Mouse (Mus musculus): ENCODE measurements around the gene Mob3b. TPM values are rescaled to one million over a fixed set of nuclear protein-coding genes. Genes with fewer than 3 reads are reported as not detected.

The Mob3b gene
- 10 to 100 TPM; 20.9 to 24.1 TPM for total RNA-seq (2021)
- long read RNA-seq, experiment 1, partial matches to known transcripts = 0 of 3 reads
- long read RNA-seq, experiment 1, other reads (novel, unspliced or antisense) = 3 of 3 reads
- long read RNA-seq, experiment 2, partial matches to known transcripts = 0 of 1 reads
- long read RNA-seq, experiment 2, other reads (novel, unspliced or antisense) = 1 of 1 reads

DNA sequence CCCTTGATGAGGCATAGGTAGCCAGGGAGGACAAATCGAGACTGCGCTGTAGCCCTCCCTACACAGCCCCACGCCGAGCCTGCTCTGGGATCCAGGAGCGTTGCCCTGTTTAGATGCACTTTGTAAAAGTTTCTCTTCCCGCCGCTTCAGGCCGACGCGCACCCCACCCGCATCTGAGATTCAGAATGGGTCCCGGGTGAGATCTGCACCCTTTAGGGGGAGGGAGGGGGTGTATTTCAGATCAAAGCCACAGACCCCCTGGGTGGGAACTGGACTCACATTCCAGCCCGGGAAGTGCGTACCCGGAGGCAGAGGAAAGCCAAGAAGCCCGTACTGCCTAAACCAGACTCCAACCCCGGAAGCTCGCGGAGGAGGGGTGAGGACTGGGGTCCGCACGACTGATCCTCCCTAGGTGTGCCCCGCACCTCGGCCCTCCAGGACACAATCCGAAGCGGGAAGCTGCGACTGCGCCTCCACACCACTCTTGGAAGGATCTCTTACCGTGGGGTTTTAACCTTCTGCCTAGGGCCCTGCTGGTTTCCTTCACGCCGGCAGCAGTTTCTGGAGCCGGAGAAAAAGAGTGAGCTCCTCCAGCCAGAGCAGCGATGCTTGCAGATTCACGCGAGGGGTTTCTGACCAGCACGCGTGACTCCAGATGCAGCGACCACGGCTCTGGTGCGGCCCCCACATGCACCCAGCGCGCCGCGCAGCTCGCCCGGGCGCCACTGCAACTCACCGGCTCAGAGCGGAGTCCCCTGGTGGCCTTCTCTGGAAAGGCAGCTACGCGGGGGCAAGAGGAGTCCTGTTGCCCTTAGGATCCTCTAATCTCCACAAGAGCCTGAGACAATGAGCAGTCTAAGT is at the start of gene Mob3b:
Mob3b (minus strand) TSS at position 734 of the 861 bp plus-strand sequence.
- peak; percentile 94 for DNase-seq

DNA sequence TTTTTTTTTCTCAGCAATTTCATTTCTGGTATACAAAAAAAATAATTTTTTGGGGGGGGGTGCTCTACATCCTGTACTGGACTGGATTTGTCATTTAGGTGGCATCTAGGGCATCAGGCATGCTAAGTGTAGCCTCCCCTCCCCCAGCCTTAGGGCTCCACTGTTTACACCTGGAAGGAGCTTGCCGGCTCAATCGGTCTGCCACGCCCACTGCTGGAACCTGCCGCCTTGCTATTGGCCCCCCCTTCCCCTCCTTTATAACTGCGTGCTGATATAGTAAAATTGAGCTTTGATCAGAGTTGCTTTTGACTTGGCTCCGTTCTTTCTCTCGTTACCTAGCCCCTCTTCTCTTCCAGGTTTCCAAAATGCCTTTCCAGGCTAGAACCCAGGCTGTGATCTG is 47.4 kb upstream of the Mob3b start:
- DNase-seq = no peak

DNA sequence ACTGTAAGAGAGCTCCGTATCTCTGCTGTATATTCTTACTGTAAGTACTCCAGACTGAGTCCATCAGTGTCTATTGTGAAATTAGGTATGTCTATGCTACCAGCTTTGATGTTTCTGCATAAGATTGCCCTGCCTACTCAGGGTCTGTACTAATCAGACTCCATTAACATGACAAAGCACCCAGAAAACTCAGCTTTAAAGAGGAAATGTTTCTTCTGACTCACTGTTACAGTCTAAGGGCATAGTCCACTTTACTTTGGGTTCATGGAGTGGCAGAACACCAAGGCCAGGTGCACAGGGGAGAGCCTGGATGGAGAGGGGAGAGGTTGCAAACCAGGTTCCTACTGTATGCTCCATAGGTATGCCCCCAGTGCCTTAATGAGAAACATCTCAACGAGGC is 46.4 kb upstream of the Mob3b start:
- DNase-seq = no peak

DNA sequence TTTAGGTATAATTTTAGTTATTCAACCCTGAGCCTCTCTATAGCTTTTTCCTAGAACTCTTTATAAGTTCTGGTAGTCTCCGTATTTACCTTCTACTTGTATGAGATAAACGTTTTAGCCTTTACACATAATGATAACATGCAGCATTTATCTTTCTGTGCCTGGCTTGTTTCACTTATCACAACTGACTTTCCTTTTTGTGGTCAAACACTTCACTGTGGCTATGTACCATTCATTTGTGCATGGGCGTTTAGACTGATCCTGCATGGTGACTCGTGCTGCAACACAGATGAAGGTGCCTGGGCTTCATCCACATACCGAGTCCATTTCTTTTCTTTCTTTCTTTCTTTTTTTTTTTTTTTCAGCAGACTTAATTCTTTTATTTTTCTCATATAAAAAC is 44.4 kb upstream of the Mob3b start:
- no peak for DNase-seq

DNA sequence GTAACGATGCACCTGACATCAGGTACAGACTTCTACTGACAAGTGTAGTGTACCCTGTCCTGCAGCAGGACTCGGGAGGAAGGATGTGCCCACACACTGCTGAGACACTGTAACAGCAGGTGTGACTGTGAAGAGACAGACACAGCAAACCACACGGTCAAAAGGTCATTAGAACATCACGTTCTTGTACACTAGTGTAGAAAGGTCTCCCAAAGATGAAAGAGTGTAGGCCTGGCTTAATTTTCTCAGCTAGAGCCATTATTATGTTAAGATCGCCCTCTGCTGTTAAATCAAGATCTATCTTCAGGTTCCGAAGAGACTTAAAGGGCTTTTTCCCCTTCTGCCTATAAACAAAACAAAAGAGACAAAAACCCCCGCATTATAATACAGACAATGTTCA is 35.4 kb upstream of the Mob3b start:
- DNase-seq = no peak

DNA sequence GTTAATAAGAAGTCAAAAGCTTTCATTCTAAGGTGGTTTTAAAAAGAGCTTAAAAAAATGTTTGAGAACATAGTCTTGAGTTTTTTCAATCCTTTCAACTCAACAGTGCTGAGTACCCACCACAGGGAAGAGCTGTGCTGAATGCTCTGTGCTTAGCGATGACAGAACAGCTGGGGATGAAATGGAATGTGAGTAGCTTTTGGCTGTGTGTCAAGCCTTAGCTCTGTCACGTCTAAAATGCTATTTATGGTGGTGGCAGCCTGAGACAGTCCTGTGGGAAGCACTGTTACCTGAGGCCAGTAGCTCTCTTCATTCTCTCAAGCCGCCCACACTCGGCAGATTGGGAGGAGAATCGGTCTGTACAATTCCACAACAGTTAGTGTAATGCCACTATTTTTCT is 32.5 kb upstream of the Mob3b start:
- DNase-seq = no peak

DNA sequence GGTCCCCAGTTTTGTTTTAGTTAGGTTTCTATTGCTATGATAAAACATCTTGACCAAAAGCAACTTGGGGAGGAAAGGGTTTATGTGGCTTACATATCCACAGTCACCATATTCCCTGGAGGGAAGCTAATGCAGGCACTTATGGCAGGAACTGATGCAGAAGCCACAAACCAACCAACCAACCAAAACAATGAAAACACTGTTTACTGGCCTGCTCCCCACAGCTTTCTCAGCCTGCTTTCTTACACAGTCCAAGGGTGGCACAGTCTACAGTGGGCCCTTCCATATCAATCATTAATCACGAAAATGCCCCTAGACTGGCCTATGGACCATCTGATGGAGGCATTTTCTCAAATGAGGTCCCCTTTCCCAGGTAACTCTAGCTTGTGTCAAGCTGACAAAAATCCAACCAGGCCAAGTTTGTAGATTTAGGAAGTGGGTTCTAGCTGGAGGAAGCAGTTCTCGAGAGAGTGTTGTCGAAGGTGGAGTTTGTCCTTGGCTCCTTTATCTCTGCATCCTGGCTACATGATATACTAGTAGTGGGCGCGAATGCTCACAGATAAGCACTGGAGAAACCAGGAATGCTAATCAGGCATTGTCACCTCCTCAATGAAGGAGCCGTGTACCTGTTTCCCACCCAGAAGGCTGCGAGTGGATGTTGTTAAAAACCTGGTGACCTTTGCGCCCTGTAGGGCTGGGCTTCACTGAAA is 30.5 kb upstream of the Mob3b start:
- no peak for DNase-seq

DNA sequence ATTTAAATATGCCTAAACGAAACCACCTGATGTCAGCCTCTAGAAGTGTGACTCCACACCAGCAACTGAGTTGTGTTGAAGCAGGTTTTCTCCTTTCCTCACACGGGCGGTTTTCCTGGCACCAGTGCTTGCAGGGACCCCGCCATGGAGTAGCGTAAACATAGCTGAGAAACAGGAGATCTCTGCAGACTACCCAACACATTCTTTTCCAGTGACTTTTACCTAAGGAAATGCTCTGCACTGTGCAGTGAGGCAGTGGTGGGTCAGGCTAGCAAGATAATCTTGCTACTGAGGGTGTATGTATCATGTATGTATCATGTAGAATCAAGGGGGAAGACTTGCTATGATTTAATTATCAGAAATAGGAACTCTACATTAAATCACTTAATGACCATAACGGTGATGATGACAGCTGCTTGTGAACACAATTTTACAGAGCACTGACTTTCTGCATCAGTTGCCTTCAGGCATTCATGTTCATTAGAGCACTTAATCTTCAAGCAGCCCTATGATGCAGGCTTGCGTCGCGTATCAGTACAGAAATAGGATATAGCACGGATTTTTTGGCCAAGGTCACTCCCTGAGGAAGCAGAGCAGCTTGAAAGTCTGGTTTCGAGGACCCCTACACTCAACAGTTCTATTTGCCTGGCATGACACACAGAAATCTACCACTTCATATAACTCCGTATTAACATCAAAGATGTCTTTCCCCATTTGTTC is 20.8 kb upstream of the Mob3b start:
- DNase-seq = no peak

DNA sequence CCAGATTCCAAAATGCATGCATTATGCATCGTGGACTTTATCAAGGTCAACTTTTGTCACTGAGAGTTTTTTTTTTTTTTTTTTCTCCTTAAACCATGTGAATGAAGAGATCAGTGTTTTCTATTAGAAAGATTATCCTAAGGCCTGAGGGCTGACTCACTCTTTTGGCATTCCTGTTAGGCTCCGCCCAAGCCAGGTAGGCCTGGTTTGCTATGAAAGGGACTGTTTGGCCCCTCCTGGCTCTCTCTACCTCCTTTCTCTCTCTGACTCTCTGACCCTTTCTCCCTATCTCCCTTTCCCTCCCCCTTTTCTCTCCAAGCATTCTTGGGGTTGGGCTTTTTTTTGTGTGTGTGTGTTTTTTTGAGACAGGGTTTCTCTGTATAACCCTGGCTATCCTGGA is 18.3 kb upstream of the Mob3b start:
- DNase-seq = no peak

DNA sequence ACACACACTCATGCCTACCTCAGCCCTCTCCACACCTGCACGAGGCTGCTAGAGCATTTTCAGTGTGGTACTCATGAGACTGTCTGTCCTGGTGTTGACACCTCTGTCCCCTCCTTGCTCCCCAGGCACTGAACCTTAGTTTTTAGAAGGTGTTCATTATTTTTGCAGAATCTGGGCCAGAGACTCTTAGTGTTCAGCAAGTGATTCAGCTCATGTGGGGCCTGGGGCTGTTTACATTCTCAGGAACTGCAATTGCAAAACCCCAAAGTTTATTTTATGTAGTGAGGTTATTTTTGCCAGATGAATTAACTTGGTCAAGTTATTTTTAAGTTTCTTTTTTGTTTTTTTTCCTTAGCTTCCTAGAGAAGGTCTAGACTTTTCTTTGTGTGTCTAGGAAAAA is 16.3 kb upstream of the Mob3b start:
- no peak for DNase-seq

DNA sequence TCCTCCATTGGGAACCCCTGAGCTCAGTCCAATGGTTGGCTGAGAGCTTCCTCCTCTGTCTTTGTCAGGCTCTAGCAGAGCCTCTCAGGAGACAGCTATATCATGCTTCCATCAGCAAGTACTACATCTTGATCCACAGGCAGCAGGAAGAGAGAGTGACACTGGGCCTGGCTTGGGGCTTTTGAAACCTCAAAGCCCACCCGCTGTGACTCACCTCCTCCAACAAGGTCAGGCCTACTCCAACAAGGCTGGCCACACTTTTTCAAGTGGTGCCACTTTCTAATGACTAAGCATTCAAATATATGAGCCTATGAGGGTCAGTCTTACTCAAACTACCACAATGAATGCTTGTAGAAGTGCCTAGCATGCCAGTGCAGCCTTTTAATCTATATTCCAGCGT is 15.2 kb upstream of the Mob3b start:
- DNase-seq = no peak

DNA sequence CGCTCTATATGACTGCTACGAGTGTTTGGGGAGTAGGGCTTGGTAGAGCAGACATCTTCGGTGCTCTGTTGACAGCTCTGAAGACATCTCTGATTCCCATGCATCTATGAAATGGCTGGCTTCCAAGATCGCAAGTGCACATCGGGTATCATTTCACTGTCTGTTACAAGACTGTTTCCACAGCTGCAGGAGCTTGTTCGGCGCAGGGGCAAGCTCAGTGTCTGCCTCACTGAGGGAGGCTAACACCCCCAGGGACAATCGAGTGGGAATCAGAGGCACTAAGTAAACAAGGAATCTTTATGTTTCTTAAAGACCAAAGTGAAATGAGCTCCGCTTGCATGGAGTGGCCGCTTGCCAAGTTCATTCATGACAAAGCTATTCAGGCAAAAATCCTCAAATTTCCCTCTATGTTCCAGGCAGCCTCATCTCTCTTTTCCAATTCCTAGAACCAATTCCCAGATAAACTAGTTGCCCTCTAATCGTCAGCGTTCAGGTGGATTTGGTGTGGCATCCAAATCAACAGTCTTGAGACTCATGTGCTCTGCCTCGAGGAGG is 12.4 kb upstream of the Mob3b start:
- no peak for DNase-seq

DNA sequence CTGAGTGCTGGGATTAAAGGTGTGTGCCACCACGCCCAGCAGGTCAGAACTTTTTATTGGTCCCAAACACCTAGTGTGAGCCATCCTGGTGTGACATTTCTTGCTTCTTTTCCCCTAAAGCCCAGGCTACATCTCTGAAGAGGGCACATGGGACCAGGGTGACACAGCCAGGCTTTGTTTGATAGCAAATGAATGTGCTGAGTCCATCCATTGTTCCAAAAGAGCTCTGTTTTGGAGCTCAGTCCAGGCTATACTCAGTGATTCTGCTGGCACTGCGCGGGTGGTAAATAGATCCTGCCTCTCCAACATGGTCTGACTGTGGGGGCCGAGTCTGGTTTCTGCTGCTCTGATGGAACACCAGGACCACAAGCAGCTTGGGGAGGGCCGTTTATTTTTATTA is 10.6 kb upstream of the Mob3b start:
- no peak for DNase-seq

DNA sequence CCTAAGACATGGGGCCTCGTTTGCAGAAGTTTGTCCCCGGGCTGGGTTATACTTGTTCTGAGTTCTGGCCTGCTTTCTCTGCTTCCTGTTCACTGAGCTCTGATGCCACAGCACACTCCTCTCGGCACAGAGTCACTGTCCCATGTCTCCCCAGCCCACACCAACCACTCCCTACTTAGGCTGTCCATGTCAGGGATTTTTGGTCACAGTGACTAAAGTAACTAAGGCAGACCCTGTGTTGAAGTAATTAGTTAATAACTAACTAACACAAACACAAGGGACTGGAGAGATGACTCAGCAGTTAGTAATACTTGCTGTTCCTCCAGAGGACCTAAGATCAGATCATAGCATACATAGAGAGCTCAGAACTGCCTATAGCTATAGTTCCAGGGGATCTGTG is 8.7 kb upstream of the Mob3b start:
- no peak for DNase-seq

DNA sequence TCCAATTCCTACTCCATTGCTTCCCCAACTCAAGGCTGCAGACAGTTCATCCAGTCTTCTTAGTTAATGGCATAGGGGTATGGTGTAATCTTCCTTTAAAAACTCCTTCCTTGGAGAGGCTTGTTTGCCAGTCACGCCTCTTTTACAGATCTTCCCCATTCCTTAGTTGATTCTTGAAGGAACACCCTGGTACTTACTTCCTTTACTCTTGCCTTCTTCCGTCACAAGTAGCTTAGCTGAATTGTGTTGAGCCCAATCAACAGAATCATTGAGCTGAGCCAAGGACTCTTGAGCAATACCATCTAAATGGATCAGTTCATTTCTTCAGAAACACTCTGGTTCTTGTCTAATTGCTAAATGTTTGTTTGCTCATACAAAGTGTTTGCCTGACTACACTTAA is 8.0 kb upstream of the Mob3b start:
- no peak for DNase-seq

DNA sequence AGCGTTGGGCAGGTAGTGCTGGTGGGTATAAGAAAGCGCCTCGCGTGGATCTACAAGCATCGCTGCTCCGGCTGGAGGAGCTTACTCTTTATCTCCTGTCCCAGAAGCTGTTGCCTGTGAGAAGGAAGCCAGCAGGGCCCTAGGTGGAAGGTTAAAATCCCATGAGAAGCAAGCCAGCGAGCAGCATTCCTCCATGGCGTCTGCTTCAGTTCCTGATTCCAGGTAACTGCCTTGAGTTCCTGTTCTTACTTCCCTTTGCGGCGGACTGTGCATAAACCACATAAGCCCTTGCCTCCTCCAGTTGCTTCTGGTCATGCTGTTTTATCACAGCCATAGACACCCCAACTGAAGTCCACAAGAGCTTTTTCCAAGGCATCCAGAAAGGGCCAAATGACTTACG is 531 bp upstream of the Mob3b start:
- DNase-seq = no peak

DNA sequence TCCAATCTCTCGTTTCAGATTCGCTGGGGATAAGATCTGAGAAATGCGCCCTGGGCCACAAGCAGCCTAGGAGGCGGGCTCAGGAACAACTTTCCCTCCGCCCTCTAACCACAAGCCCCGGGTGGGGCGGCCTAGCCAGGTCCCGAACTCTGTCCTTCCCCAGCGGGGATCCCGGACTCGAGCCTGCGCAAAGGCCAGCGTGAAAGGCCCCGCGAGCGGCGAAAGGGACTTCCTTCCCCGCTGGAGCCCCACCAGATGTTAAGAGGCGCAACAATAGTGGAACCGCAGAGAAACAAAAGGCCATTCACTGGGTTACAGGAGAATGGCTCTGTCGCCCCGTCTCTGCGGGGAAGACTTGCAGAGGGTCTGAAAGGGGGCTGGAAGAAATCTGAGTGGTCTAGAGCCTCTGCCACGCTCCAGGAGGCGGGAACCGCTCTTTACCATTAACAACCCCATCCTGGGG is 1.1 kb downstream of the Mob3b start:
- peak; percentile 83 for DNase-seq

DNA sequence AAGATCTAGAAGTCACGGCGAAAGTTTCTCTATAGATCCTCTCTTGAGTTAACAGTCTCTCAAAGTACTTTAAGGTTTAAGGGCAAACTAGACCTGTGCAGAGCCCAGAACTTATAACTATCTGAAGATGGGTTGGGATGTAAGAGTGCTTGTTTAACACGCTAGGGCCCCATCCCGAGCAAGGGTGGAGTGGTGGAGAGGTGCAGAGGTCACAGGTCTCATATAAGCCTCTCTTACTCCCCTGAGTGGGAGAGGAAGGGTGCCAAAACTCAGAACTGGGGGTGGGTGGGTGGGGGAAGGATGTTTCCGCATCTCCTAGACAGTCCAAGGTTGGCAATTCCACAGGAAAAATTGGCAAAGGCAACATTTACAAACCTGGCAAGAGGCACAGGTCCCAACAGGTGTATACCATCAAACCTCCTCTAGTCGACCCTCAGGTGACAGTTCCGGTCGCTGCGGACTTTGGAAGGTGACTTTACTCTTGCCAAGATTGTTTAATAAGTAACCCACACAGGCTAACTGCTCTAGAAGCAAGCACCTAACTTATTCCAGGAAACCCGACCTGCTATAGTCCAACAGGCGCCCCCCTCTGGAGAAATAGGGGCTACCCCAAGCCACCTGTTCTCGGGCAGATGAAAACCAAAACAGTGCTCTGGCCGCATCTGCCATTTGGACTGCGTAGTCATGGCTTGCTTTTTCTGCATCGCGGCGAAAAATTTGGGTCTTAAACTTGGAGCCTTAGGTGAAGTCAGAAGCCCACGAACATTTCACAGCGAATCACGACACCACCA is 2.0 kb downstream of the Mob3b start:
- DNase-seq = peak; percentile 76

DNA sequence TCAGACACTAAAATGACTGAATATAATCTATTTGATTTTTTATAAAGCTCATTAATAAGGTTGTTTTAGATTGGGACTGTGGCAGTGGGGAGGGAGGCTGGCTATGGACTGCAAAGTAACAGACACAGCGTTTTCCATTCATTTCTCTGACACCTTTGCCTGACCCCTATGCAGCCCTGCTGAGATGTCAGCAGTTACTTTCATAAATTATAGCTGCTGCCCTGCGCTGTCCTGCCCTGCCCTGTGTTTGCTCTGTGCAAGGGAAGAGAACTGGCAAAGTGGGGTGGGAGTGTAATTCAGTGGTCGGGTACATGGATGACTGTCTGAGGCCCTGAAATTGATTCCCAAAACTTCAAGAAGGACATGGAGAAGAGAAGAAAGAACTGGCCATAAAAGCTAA is 3.2 kb downstream of the Mob3b start:
- no peak for DNase-seq

DNA sequence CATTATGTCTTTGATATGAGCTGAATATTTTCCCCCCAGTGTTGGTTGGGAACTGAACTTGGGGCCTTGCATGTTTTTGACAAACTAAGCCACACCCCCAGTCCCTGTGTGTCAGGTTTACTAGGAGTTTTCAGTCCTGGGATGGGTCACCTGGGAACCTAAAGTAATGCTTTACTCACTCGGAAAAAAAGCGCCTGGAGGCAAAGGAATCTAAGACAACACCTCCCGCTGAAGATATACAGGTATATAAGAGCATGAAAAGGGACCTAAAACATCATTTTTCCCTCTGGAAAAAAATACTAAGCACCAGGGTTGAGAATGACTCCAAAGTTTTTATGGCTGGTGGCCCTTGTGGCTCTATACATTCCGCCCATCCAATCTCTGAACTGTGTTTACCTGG is 5.5 kb downstream of the Mob3b start, which contains the start of gene Ifnk:
Ifnk (plus strand) TSS at position 301 of the 400 bp plus-strand sequence.
- no peak for DNase-seq

DNA sequence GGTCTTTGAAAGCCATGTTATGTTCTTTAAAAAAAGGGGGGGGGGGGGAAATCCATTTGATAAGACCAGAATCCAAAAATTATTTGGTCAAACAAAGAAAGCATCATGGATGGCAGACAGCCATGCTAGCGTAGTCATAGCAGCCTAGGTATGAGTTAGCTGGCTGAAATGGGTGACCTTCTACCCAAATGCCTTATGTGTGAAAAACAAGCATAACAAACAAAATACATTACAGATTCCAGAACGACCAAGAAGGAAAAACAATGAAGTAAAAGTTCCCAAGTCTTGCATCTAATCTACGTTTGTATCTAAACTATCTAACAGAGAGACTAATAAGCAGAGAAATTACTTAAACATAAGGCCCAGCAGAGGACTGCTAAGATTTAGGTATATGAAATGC is 6.6 kb downstream of the Mob3b start:
- DNase-seq = no peak

Data from adrenal gland, postnatal 10 days (tissue).